ENCODE assay signal across 8 mouse cellular contexts in the genomic region with DNA sequence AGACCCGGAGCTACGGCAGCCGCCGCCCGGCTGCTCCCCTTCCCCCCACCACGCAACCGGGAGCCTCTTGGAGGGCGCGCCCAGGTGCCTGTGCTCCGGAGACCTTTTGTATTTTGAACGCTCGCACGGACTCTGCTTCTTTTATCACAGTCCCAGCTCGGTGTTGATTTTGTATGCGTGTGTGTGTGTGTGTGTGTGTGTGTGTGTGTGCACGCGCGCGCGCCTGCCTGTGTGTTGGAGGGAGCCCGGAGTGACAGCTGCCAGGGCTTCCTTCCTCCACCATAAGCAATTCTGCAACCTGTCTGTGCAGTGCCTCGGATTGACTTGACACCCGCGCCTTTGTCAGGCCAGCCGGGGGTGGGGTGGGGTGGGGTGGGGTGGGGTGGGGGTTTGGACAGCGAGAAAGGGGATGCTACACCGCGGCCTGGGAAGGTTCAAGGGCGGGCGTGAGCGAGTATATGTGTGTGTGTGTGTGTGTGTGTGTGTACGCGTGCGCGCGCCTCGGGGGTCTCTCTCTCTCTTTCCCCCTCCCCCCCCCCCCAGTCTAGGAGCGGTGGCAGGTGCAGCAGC. TPM values are rescaled to one million over a fixed set of nuclear protein-coding genes. Genes with fewer than 3 reads are reported as not detected.
DNase-seq lines count a peak whose midpoint lies in the region; ATAC-seq lines count a peak whose summit lies in the region.

No protein-coding gene starts in this region.

- H3K27ac ChIP-seq in embryonic facial prominence, embryonic 14.5 days (replicated peaks; ENCODE audit: low read depth, low read length) = peak overlapping the region; percentile 76
- H3K27ac ChIP-seq in hindbrain, embryonic 11.5 days (ENCODE audit: low read depth, low read length) = peak overlapping the region; percentile 90
- peak overlapping the region; percentile 51; the same call in 1 of the 2 replicates for H3K27ac ChIP-seq in limb, embryonic 11.5 days (replicated peaks; ENCODE audit: low read depth, low read length)
- peak overlapping the region; percentile 74 for H3K27ac ChIP-seq in midbrain, embryonic 11.5 days (ENCODE audit: low read depth, low read length)

- peak; percentile 27 for ATAC-seq in embryonic facial prominence, embryonic 14.5 days (ENCODE audit: low read depth)
- ATAC-seq in hindbrain, embryonic 11.5 days (ENCODE audit: low FRiP score) = peak; percentile 72
- peak; percentile 13; the same call in 1 of the 2 replicates for ATAC-seq in limb, embryonic 11.5 days (ENCODE audit: insufficient number of reproducible peaks, low FRiP score, low TSS enrichment, low read depth)
- peak; percentile 58 for ATAC-seq in midbrain, embryonic 11.5 days (ENCODE audit: low FRiP score)

- H3K9ac ChIP-seq in embryonic facial prominence, embryonic 14.5 days (ENCODE audit: low read depth, low read length) = peak overlapping the region; percentile 86
- peak overlapping the region; percentile 93 for H3K9ac ChIP-seq in hindbrain, embryonic 11.5 days (ENCODE audit: low read depth, low read length)
- peak overlapping the region; percentile 87 for H3K9ac ChIP-seq in limb, embryonic 11.5 days (ENCODE audit: low read length)
- H3K9ac ChIP-seq in midbrain, embryonic 11.5 days (ENCODE audit: low read length) = peak overlapping the region; percentile 90

- DNase-seq in gastrocnemius, adult 18-20 months (ENCODE audit: low spot score) = peak; percentile 10
- no peak for DNase-seq in gastrocnemius, postnatal 4 days (ENCODE audit: low spot score in 2 of 2)
- DNase-seq in T-cell, adult 2 months (ENCODE audit: low spot score) = peak; percentile 52
- DNase-seq in embryonic facial prominence, embryonic 14.5 days (ENCODE audit: low spot score) = peak; percentile 58
- DNase-seq in hindbrain, embryonic 11.5 days (ENCODE audit: low spot score) = peak; percentile 55
- DNase-seq in limb, embryonic 11.5 days (ENCODE audit: low spot score) = peak; percentile 35
- DNase-seq in midbrain, embryonic 11.5 days (ENCODE audit: low spot score, missing footprints) = peak; percentile 93
- DNase-seq in thymus, postnatal 0 days (ENCODE audit: low spot score) = peak; percentile 70

- no peaks in the 10 kb centered on the region for H3K36me3 ChIP-seq in embryonic facial prominence, embryonic 14.5 days (ENCODE audit: control insufficient read depth, insufficient read depth, low read length)
- H3K36me3 ChIP-seq in hindbrain, embryonic 11.5 days (ENCODE audit: control insufficient read depth, insufficient read depth, low read length) = no peaks in the 10 kb centered on the region
- H3K36me3 ChIP-seq in limb, embryonic 11.5 days (ENCODE audit: control insufficient read depth, insufficient read depth, low read length) = no peaks in the 10 kb centered on the region
- H3K36me3 ChIP-seq in midbrain, embryonic 11.5 days (ENCODE audit: control insufficient read depth, insufficient read depth, low read length) = no peaks in the 10 kb centered on the region

- H3K4me1 ChIP-seq in embryonic facial prominence, embryonic 14.5 days (ENCODE audit: control insufficient read depth, insufficient read depth, low read length) = peaks cover 8% of the 10 kb centered on the region; the same call in 1 of the 2 replicates
- no peaks in the 10 kb centered on the region for H3K4me1 ChIP-seq in hindbrain, embryonic 11.5 days (replicated peaks; ENCODE audit: control insufficient read depth, insufficient read depth, low read length)
- peaks cover 5% of the 10 kb centered on the region; the same call in 1 of the 2 replicates for H3K4me1 ChIP-seq in limb, embryonic 11.5 days (ENCODE audit: control insufficient read depth, insufficient read depth, low read length)
- H3K4me1 ChIP-seq in midbrain, embryonic 11.5 days (ENCODE audit: control insufficient read depth, insufficient read depth, low read length) = peaks cover 9% of the 10 kb centered on the region

- WGBS in embryonic facial prominence, embryonic 14.5 days = 0% methylated on average over 13 of the region's 38 CpGs
- under 1% methylated on average over 30 of the region's 38 CpGs for WGBS in hindbrain, embryonic 11.5 days
- under 1% methylated on average over 33 of the region's 38 CpGs for WGBS in limb, embryonic 11.5 days
- WGBS in midbrain, embryonic 11.5 days = 1% methylated on average over 36 of the region's 38 CpGs

- no peaks in the 10 kb centered on the region for H3K27me3 ChIP-seq in embryonic facial prominence, embryonic 14.5 days (replicated peaks; ENCODE audit: control insufficient read depth, insufficient read depth, low read length)
- H3K27me3 ChIP-seq in hindbrain, embryonic 11.5 days (ENCODE audit: control insufficient read depth, insufficient read depth, low read length) = no peaks in the 10 kb centered on the region
- no peaks in the 10 kb centered on the region for H3K27me3 ChIP-seq in limb, embryonic 11.5 days (ENCODE audit: control insufficient read depth, insufficient read depth, low read length)
- no peaks in the 10 kb centered on the region for H3K27me3 ChIP-seq in midbrain, embryonic 11.5 days (ENCODE audit: control insufficient read depth, insufficient read depth, low read length)

- peak overlapping the region; percentile 84 for H3K4me2 ChIP-seq in embryonic facial prominence, embryonic 14.5 days (ENCODE audit: low read depth, low read length)
- peak overlapping the region; percentile 75 for H3K4me2 ChIP-seq in hindbrain, embryonic 11.5 days (replicated peaks; ENCODE audit: low read depth, low read length)
- H3K4me2 ChIP-seq in limb, embryonic 11.5 days (ENCODE audit: low read depth, severe bottlenecking) = peak overlapping the region; percentile 82
- peak overlapping the region; percentile 75 for H3K4me2 ChIP-seq in midbrain, embryonic 11.5 days

- peak overlapping the region; percentile 92 for H3K4me3 ChIP-seq in embryonic facial prominence, embryonic 14.5 days (ENCODE audit: low read depth, low read length)
- peak overlapping the region; percentile 96 for H3K4me3 ChIP-seq in hindbrain, embryonic 11.5 days (ENCODE audit: low read depth, low read length)
- H3K4me3 ChIP-seq in limb, embryonic 11.5 days (ENCODE audit: low read depth, low read length) = peak overlapping the region; percentile 91
- peak overlapping the region; percentile 97 for H3K4me3 ChIP-seq in midbrain, embryonic 11.5 days (ENCODE audit: low read depth, low read length)

- H3K9me3 ChIP-seq in embryonic facial prominence, embryonic 14.5 days (ENCODE audit: control insufficient read depth, low read length) = no peaks in the 10 kb centered on the region
- H3K9me3 ChIP-seq in hindbrain, embryonic 11.5 days (ENCODE audit: control insufficient read depth, low read length) = no peaks in the 10 kb centered on the region
- no peaks in the 10 kb centered on the region for H3K9me3 ChIP-seq in limb, embryonic 11.5 days (ENCODE audit: control insufficient read depth, low read length)
- no peaks in the 10 kb centered on the region for H3K9me3 ChIP-seq in midbrain, embryonic 11.5 days (ENCODE audit: control insufficient read depth, low read length)

RNA-seq across cellular contexts. Expression of gene Hectd4, which starts 0.8 kb away (rescaled TPM):
- total RNA-seq in gastrocnemius, adult 18-20 months (2021) = 10 to 100 TPM; 11.3 to 11.8 TPM
- 10 to 100 TPM; 17.3 to 20.3 TPM for total RNA-seq in gastrocnemius, postnatal 4 days (2021)
- polyA plus RNA-seq in embryonic facial prominence, embryonic 14.5 days (2014; fragmentation: Nextera tagmentation; extraction: Ambion mirVana) = 7.3 and 7.4 TPM in 2 replicates
- 11.6 and 15.5 TPM in 2 replicates for polyA plus RNA-seq in hindbrain, embryonic 11.5 days (2014; fragmentation: Nextera tagmentation; extraction: Ambion mirVana)
- 6.5 and 6.6 TPM in 2 replicates for polyA plus RNA-seq in limb, embryonic 11.5 days (2014; fragmentation: Nextera tagmentation; extraction: Ambion mirVana)
- 8.0 and 9.7 TPM in 2 replicates for polyA plus RNA-seq in midbrain, embryonic 11.5 days (2014; fragmentation: Nextera tagmentation; extraction: Ambion mirVana)
- 4.3 and 4.9 TPM in 2 replicates for polyA plus RNA-seq in thymus, postnatal 0 days (2015; fragmentation: Nextera tagmentation; extraction: Ambion mirVana)

RNA-seq across cellular contexts. Expression of gene Rpl6, which starts 16.5 kb away (rescaled TPM):
- total RNA-seq in gastrocnemius, adult 18-20 months (2021) = 100 to 1,000 TPM; 465 to 471 TPM
- total RNA-seq in gastrocnemius, postnatal 4 days (2021) = 100 to 1,000 TPM; 868 to 943 TPM
- polyA plus RNA-seq in embryonic facial prominence, embryonic 14.5 days (2014; fragmentation: Nextera tagmentation; extraction: Ambion mirVana) = 685 and 696 TPM in 2 replicates
- polyA plus RNA-seq in hindbrain, embryonic 11.5 days (2014; fragmentation: Nextera tagmentation; extraction: Ambion mirVana) = 619 and 657 TPM in 2 replicates
- 801 and 821 TPM in 2 replicates for polyA plus RNA-seq in limb, embryonic 11.5 days (2014; fragmentation: Nextera tagmentation; extraction: Ambion mirVana)
- 664 and 673 TPM in 2 replicates for polyA plus RNA-seq in midbrain, embryonic 11.5 days (2014; fragmentation: Nextera tagmentation; extraction: Ambion mirVana)
- 745 and 751 TPM in 2 replicates for polyA plus RNA-seq in thymus, postnatal 0 days (2015; fragmentation: Nextera tagmentation; extraction: Ambion mirVana)

RNA-seq across cellular contexts. Expression of gene Ptpn11, which starts 29.6 kb away (rescaled TPM):
- 10 to 100 TPM; 58.2 to 78.2 TPM for total RNA-seq in gastrocnemius, adult 18-20 months (2021)
- total RNA-seq in gastrocnemius, postnatal 4 days (2021) = 10 to 100 TPM; 82.3 to 85.0 TPM
- polyA plus RNA-seq in embryonic facial prominence, embryonic 14.5 days (2014; fragmentation: Nextera tagmentation; extraction: Ambion mirVana) = 25.8 and 28.8 TPM in 2 replicates
- polyA plus RNA-seq in hindbrain, embryonic 11.5 days (2014; fragmentation: Nextera tagmentation; extraction: Ambion mirVana) = 25.0 and 32.4 TPM in 2 replicates
- 25.3 and 27.5 TPM in 2 replicates for polyA plus RNA-seq in limb, embryonic 11.5 days (2014; fragmentation: Nextera tagmentation; extraction: Ambion mirVana)
- polyA plus RNA-seq in midbrain, embryonic 11.5 days (2014; fragmentation: Nextera tagmentation; extraction: Ambion mirVana) = 24.5 and 25.2 TPM in 2 replicates
- polyA plus RNA-seq in thymus, postnatal 0 days (2015; fragmentation: Nextera tagmentation; extraction: Ambion mirVana) = 16.0 and 18.9 TPM in 2 replicates

Comparison
In these comparisons a context has a peak if more than half of its experiments do, and no peak if none do; other contexts are left out.
1. DNase-seq: peak in gastrocnemius, adult 18-20 months (single experiment), T-cell, adult 2 months (single experiment), embryonic facial prominence, embryonic 14.5 days (single experiment), hindbrain, embryonic 11.5 days (single experiment), limb, embryonic 11.5 days (single experiment), midbrain, embryonic 11.5 days (single experiment) and thymus, postnatal 0 days (single experiment); none in gastrocnemius, postnatal 4 days (0 of 2).
2. ATAC-seq: peak in every context shown above with its lines; median percentile 72 in hindbrain, embryonic 11.5 days; 58 in midbrain, embryonic 11.5 days; 27 in embryonic facial prominence, embryonic 14.5 days; 13 in limb, embryonic 11.5 days.
3. Peak in every context shown above with its lines, with median percentiles within 50 percentile points of each other: H3K27ac ChIP-seq, H3K4me2 ChIP-seq, H3K4me3 ChIP-seq and H3K9ac ChIP-seq.